Mouse (Mus musculus) gastrocnemius, adult 2 months (tissue): ENCODE data around the gene Coq3. TPM values are rescaled to one million over a fixed set of nuclear protein-coding genes. Genes with fewer than 3 reads are reported as not detected.

Source experiments
- DNase-seq: peaks from one replicate; pipeline ENCODE4 v3.0.0; 2022
- H3K27ac ChIP-seq: fragments of 200-600 bp; 2 replicates; pipeline ENCODE4 v1.8.1; 2022; ENCODE audit warnings: mild to moderate bottlenecking
- H3K4me3 ChIP-seq: fragments of 200-600 bp; 2 replicates; pipeline ENCODE4 v1.8.1; 2022; ENCODE audit warnings: mild to moderate bottlenecking, moderate library complexity
- CTCF ChIP-seq: fragments of 200-600 bp; IDR thresholded peaks from 2 replicates; pipeline ENCODE4 v1.8.1; 2022; ENCODE audit warnings: antibody characterized with exemption, mild to moderate bottlenecking, moderate library complexity
- intact Hi-C: fragments of 180-260 bp; cut with DNase I; formaldehyde crosslinking; loops from one replicate; pipeline ENCODE4 v1.15.1; 2025
- total RNA-seq, 2 experiments: library from RNA; stranded (reverse); gene quantifications; 2 replicates each; pipeline ENCODE4 v1.2.3; 2021

Gene Coq3
- total RNA-seq, 2 experiments from 2014 or later, result 12.3 to 22.2 TPM

- TF ChIP-seq CTCF, result no peak
- intact Hi-C loops, result no loop called here
- Histone ChIP-seq H3K27ac (no peak overlapping the region), H3K4me3 (no peak overlapping the region)
- no peak for DNase-seq
Measured at GRCm38 (mm10) chr4:21935378-21935777, 55.9 kb downstream of the Coq3 start.

GRCm38 (mm10) chr4:21936424-21936823 is 57.0 kb downstream of the Coq3 start:
- H3K27ac ChIP-seq, result no peak overlapping the region
- DNase-seq, result no peak
- no peak for TF ChIP-seq CTCF
- intact Hi-C loops, result no loop called here
- H3K4me3 ChIP-seq, result no peak overlapping the region

- DNase-seq, result no peak
- no peak overlapping the region for H3K4me3 ChIP-seq
- intact Hi-C loops, result no loop called here
- no peak for TF ChIP-seq CTCF
- no peak overlapping the region for H3K27ac ChIP-seq
Measured at GRCm38 (mm10) chr4:21937890-21938289, 58.4 kb downstream of the Coq3 start.

GRCm38 (mm10) chr4:21944672-21945071 is 65.2 kb downstream of the Coq3 start:
- intact Hi-C loops, result no loop called here
- Histone ChIP-seq H3K4me3 (no peak overlapping the region), H3K27ac (no peak overlapping the region)
- no peak for DNase-seq
- no peak for TF ChIP-seq CTCF

- Histone ChIP-seq H3K4me3 (no peak overlapping the region), H3K27ac (no peak overlapping the region)
- intact Hi-C loops, result loop anchor here (2.0 kb wide), 1 partner anchor 105 kb away; the partner anchor contains the start of gene Pnisr
- TF ChIP-seq CTCF, result peak; percentile 69
- no peak for DNase-seq
Measured at GRCm38 (mm10) chr4:21951444-21951843, 72.0 kb downstream of the Coq3 start.

GRCm38 (mm10) chr4:21952255-21952654 is 72.8 kb downstream of the Coq3 start:
- intact Hi-C loops, result no loop called here
- no peak for DNase-seq
- H3K4me3 ChIP-seq, result no peak overlapping the region
- no peak for TF ChIP-seq CTCF
- H3K27ac ChIP-seq, result no peak overlapping the region

GRCm38 (mm10) chr4:21957570-21958321 is 78.3 kb downstream of the Coq3 start:
- H3K4me3 ChIP-seq, result no peak overlapping the region
- peak; percentile 56 for TF ChIP-seq CTCF
- H3K27ac ChIP-seq, result no peak overlapping the region
- intact Hi-C loops, result no loop called here
- peak; percentile 33 for DNase-seq

Other genes with a start within 250 kb of the Coq3 start
- not detected for gene Prdm13, start 193.7 kb upstream of the Coq3 start, total RNA-seq
- gene Ccnc, start 152.0 kb upstream of the Coq3 start, total RNA-seq, result 10 to 100 TPM; 10.1 to 11.8 TPM
- gene Usp45, start 112.5 kb upstream of the Coq3 start, total RNA-seq, result 10 to 100 TPM; 21.2 to 22.3 TPM
- 10 to 100 TPM; 10.8 to 15.1 TPM for gene Tstd3, start 112.5 kb upstream of the Coq3 start, total RNA-seq
- 10 to 100 TPM; 48.9 to 49.2 TPM for gene Pnisr, start 32.1 kb upstream of the Coq3 start, total RNA-seq
- under 1 TPM; 0.89 to 0.98 TPM for gene Faxc, start 51.7 kb downstream of the Coq3 start, total RNA-seq